Mouse (Mus musculus): ENCODE measurements at regions not wholly inside any gene's neighbourhood (a gene's known extent, or its start where the extent isn't known, plus 50 kb on each side); places are given as distances from the start of the nearest gene placed in this dataset.

DNA sequence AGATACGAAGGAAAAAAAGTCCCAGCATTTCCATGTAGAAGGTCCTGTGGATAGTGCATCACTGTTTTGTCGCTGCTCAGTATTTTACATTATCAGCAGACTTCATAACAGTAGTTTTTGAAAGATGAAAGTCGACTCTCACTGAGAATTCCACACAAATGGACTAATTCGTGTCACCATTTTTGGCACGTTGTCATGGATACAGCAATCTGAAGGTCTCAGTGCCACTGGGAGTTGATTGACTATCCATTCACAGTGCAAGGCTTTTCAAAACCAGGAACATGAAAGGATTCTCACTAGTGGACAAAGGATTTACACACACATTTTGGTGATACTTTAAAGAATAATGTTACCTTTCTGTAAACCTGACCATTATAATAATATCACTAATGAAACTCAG is 93.7 kb upstream of the Asb5 start:
- Histone ChIP-seq H3K4me3 (ENCODE audit: low read depth, low read length) (no peak overlapping the region), H3K4me2 (ENCODE audit: low read depth, low read length, severe bottlenecking) (no peak overlapping the region), H3K27me3 (ENCODE audit: control insufficient read depth, insufficient read depth, low read length) (no peaks in the 10 kb centered on the region), H3K36me3 (ENCODE audit: control insufficient read depth, insufficient read depth, low read length) (no peaks in the 10 kb centered on the region), H3K9me3 (ENCODE audit: control insufficient read depth, low read length) (no peaks in the 10 kb centered on the region), H3K9ac (ENCODE audit: low read length) (no peak overlapping the region), H3K27ac (ENCODE audit: low read depth, low read length) (no peak overlapping the region), H3K4me1 (replicated peaks; ENCODE audit: control insufficient read depth, insufficient read depth, low read length) (no peaks in the 10 kb centered on the region)
- ATAC-seq (replicated peaks; ENCODE audit: low FRiP score) = no peak
- DNase-seq (ENCODE audit: low spot score) = no peak
- 75% methylated on average over 5 of the region's 5 CpGs for WGBS

DNA sequence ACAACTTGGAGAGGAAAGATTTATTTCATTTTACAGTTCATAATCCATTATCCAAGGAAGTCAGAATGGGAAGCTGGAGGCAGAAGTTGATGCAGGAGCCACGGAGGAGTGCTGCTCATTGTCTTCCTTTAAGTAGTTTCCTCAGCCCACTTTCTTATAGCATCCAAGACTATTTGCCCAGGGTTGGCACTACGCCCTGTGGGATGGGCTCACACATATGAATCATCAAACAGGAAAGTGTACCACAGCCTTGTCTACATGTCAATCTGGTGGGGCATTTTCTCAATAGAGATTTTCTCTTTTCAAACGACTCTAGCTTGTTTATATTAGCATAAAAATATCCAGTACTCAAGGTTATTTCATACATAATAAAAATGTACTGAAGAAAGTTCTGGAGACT is 88.2 kb upstream of the Asb5 start:
- no peak overlapping the region for H3K27ac ChIP-seq (ENCODE audit: low read depth, low read length)
- DNase-seq (ENCODE audit: low spot score) = no peak
- 83% methylated on average over 3 of the region's 3 CpGs for WGBS
- H3K9ac ChIP-seq (ENCODE audit: low read length) = no peak overlapping the region
- H3K27me3 ChIP-seq (ENCODE audit: control insufficient read depth, insufficient read depth, low read length) = no peaks in the 10 kb centered on the region
- H3K4me2 ChIP-seq (ENCODE audit: low read depth, low read length, severe bottlenecking) = no peak overlapping the region
- H3K9me3 ChIP-seq (ENCODE audit: control insufficient read depth, low read length) = no peaks in the 10 kb centered on the region
- no peak overlapping the region for H3K4me3 ChIP-seq (ENCODE audit: low read depth, low read length)
- no peak for ATAC-seq (replicated peaks; ENCODE audit: low FRiP score)
- H3K36me3 ChIP-seq (ENCODE audit: control insufficient read depth, insufficient read depth, low read length) = no peaks in the 10 kb centered on the region
- no peaks in the 10 kb centered on the region for H3K4me1 ChIP-seq (replicated peaks; ENCODE audit: control insufficient read depth, insufficient read depth, low read length)

DNA sequence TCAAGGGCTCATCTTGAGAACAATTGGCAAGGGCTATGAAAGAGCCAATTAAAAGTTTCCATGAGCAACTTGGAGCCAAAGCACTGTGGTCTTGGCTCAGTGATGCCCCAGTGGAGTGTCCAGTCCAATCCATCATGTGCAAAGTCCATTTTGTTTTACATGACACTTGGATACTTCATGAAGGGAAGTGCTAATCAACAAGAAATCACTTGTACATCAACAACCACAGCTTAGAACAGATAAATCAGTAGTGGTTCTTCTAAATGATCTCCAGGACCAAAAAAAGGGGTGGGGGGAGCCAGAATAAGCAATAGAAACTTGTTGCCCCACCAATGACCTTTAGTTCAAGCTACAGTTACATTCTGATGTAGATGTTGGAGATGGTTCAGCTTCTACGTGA is 87.0 kb upstream of the Asb5 start:
- WGBS = 86% methylated on average over 1 of the region's 1 CpGs
- Histone ChIP-seq H3K27me3 (ENCODE audit: control insufficient read depth, insufficient read depth, low read length) (no peaks in the 10 kb centered on the region), H3K9me3 (ENCODE audit: control insufficient read depth, low read length) (no peaks in the 10 kb centered on the region), H3K27ac (ENCODE audit: low read depth, low read length) (no peak overlapping the region), H3K36me3 (ENCODE audit: control insufficient read depth, insufficient read depth, low read length) (no peaks in the 10 kb centered on the region), H3K4me1 (replicated peaks; ENCODE audit: control insufficient read depth, insufficient read depth, low read length) (no peaks in the 10 kb centered on the region), H3K4me3 (ENCODE audit: low read depth, low read length) (no peak overlapping the region), H3K9ac (ENCODE audit: low read length) (no peak overlapping the region), H3K4me2 (ENCODE audit: low read depth, low read length, severe bottlenecking) (no peak overlapping the region)
- ATAC-seq (replicated peaks; ENCODE audit: low FRiP score) = no peak
- DNase-seq (ENCODE audit: low spot score) = no peak

GRCm38 (mm10) chr8:54446370-54446769 is 83.0 kb upstream of the Asb5 start:
- no peak for ATAC-seq (replicated peaks; ENCODE audit: low FRiP score)
- Histone ChIP-seq H3K27me3 (ENCODE audit: control insufficient read depth, insufficient read depth, low read length) (no peaks in the 10 kb centered on the region), H3K4me2 (ENCODE audit: low read depth, low read length, severe bottlenecking) (no peak overlapping the region), H3K9me3 (ENCODE audit: control insufficient read depth, low read length) (no peaks in the 10 kb centered on the region), H3K27ac (ENCODE audit: low read depth, low read length) (no peak overlapping the region), H3K4me1 (replicated peaks; ENCODE audit: control insufficient read depth, insufficient read depth, low read length) (no peaks in the 10 kb centered on the region), H3K36me3 (ENCODE audit: control insufficient read depth, insufficient read depth, low read length) (no peaks in the 10 kb centered on the region), H3K9ac (ENCODE audit: low read length) (no peak overlapping the region), H3K4me3 (ENCODE audit: low read depth, low read length) (no peak overlapping the region)
- 22% methylated on average over 5 of the region's 5 CpGs for WGBS
- DNase-seq (ENCODE audit: low spot score) = no peak

DNA sequence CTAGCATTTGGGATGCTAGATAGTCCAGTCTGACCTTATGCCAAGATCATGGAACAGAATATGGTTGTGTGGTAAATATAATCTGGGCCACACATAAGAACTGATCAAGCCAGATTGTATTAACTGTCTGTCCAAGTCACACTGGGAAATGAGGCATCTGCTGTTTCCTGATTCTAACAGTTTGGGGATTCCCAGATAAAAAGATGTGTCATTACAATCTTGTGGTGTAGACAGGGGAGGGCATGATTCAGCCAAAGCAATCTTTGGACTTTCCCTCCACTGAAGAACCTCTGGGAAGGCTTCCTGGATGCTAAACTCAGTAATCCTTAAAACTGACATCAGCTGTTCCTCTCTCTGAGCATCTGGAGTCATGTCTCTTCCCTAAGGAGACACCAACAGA is 79.6 kb upstream of the Asb5 start:
- Histone ChIP-seq H3K27me3 (ENCODE audit: control insufficient read depth, insufficient read depth, low read length) (no peaks in the 10 kb centered on the region), H3K36me3 (ENCODE audit: control insufficient read depth, insufficient read depth, low read length) (no peaks in the 10 kb centered on the region), H3K4me2 (ENCODE audit: low read depth, low read length, severe bottlenecking) (no peak overlapping the region), H3K9me3 (ENCODE audit: control insufficient read depth, low read length) (no peaks in the 10 kb centered on the region), H3K4me3 (ENCODE audit: low read depth, low read length) (no peak overlapping the region), H3K27ac (ENCODE audit: low read depth, low read length) (no peak overlapping the region), H3K9ac (ENCODE audit: low read length) (no peak overlapping the region), H3K4me1 (replicated peaks; ENCODE audit: control insufficient read depth, insufficient read depth, low read length) (no peaks in the 10 kb centered on the region)
- no peak for DNase-seq (ENCODE audit: low spot score)
- ATAC-seq (replicated peaks; ENCODE audit: low FRiP score) = no peak

GRCm38 (mm10) chr8:54451323-54452021 is 77.9 kb upstream of the Asb5 start:
- 82% methylated on average over 9 of the region's 9 CpGs for WGBS
- no peak overlapping the region for H3K4me2 ChIP-seq (ENCODE audit: low read depth, low read length, severe bottlenecking)
- no peaks in the 10 kb centered on the region for H3K27me3 ChIP-seq (ENCODE audit: control insufficient read depth, insufficient read depth, low read length)
- no peaks in the 10 kb centered on the region for H3K36me3 ChIP-seq (ENCODE audit: control insufficient read depth, insufficient read depth, low read length)
- DNase-seq (ENCODE audit: low spot score) (no peak), ATAC-seq (replicated peaks; ENCODE audit: low FRiP score) (no peak)
- no peak overlapping the region for H3K4me3 ChIP-seq (ENCODE audit: low read depth, low read length)
- H3K4me1 ChIP-seq (replicated peaks; ENCODE audit: control insufficient read depth, insufficient read depth, low read length) = no peaks in the 10 kb centered on the region
- no peak overlapping the region for H3K9ac ChIP-seq (ENCODE audit: low read length)
- no peaks in the 10 kb centered on the region for H3K9me3 ChIP-seq (ENCODE audit: control insufficient read depth, low read length)
- no peak overlapping the region for H3K27ac ChIP-seq (ENCODE audit: low read depth, low read length)

DNA sequence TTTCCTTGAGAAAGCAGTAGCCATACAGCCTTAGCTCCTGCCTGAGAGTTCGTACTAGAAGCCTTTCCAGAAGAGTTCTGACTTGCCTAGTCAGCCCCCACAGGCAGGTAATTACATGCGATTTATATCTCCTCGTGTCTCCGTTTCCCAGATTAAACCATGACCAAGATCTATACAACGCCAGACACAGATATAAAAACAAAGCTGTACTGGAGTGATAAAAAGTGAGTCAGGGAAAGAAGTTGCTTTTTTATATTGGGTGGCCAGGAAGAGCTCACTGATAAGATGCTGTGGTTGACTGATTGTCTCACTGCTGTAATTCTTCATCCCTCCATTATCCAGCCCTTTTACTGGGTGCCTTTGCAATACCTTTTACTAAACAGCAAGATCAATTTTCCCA is 64.4 kb upstream of the Asb5 start:
- H3K4me2 ChIP-seq (ENCODE audit: low read depth, low read length, severe bottlenecking) = no peak overlapping the region
- ATAC-seq (replicated peaks; ENCODE audit: low FRiP score) (no peak), DNase-seq (ENCODE audit: low spot score) (no peak)
- 86% methylated on average over 5 of the region's 5 CpGs for WGBS
- no peaks in the 10 kb centered on the region for H3K27me3 ChIP-seq (ENCODE audit: control insufficient read depth, insufficient read depth, low read length)
- no peaks in the 10 kb centered on the region for H3K36me3 ChIP-seq (ENCODE audit: control insufficient read depth, insufficient read depth, low read length)
- H3K9ac ChIP-seq (ENCODE audit: low read length) = no peak overlapping the region
- no peak overlapping the region for H3K4me3 ChIP-seq (ENCODE audit: low read depth, low read length)
- no peaks in the 10 kb centered on the region for H3K9me3 ChIP-seq (ENCODE audit: control insufficient read depth, low read length)
- no peaks in the 10 kb centered on the region for H3K4me1 ChIP-seq (replicated peaks; ENCODE audit: control insufficient read depth, insufficient read depth, low read length)
- H3K27ac ChIP-seq (ENCODE audit: low read depth, low read length) = no peak overlapping the region

DNA sequence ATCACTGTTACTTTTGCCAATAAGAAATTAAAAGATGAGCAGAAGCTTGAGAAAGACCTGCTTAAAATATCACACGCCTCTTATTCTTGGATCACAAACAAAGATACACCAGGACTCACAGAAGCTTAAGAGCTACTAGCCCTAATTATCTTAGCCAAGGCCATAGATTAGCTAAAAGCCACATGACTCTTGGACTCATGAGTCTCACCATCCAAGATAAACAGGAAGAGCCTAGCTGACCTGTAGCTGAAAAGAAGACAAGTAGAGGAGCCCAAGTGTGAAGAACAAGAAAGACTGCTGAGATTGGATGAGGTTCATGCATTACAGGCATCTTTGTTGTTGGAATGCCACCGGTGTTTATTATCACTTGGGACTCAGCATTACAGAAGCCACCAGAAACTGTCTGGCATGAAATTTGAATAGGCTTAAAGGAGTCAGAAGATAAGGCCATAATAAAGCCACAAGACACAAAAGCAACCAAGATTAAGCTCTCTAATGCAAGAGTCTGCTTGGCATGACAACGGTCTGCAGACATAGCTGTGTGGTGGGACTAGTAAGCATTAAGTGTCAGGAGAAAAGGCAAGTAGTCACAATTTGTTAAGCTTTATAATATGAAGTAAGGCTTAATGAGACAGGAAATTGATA is 63.8 kb upstream of the Asb5 start:
- no peak overlapping the region for H3K27ac ChIP-seq (ENCODE audit: low read depth, low read length)
- no peaks in the 10 kb centered on the region for H3K36me3 ChIP-seq (ENCODE audit: control insufficient read depth, insufficient read depth, low read length)
- H3K9ac ChIP-seq (ENCODE audit: low read length) = no peak overlapping the region
- H3K4me2 ChIP-seq (ENCODE audit: low read depth, low read length, severe bottlenecking) = no peak overlapping the region
- H3K9me3 ChIP-seq (ENCODE audit: control insufficient read depth, low read length) = no peaks in the 10 kb centered on the region
- H3K4me1 ChIP-seq (replicated peaks; ENCODE audit: control insufficient read depth, insufficient read depth, low read length) = no peaks in the 10 kb centered on the region
- 88% methylated on average over 3 of the region's 3 CpGs for WGBS
- ATAC-seq (replicated peaks; ENCODE audit: low FRiP score) = no peak
- H3K27me3 ChIP-seq (ENCODE audit: control insufficient read depth, insufficient read depth, low read length) = no peaks in the 10 kb centered on the region
- DNase-seq (ENCODE audit: low spot score) = no peak
- no peak overlapping the region for H3K4me3 ChIP-seq (ENCODE audit: low read depth, low read length)
